Mouse (Mus musculus) c-Kit-positive CD71-positive TER-119-negative erythroid progenitor cells, embryonic 14.5 days (primary cell): ENCODE results near the gene Fkbp4.

Experiments
- DNase-seq: peaks from one replicate; pipeline ENCODE4 v3.0.0-alpha.2; 2013; ENCODE audit warnings: low read depth

Gene Fkbp4

DNA sequence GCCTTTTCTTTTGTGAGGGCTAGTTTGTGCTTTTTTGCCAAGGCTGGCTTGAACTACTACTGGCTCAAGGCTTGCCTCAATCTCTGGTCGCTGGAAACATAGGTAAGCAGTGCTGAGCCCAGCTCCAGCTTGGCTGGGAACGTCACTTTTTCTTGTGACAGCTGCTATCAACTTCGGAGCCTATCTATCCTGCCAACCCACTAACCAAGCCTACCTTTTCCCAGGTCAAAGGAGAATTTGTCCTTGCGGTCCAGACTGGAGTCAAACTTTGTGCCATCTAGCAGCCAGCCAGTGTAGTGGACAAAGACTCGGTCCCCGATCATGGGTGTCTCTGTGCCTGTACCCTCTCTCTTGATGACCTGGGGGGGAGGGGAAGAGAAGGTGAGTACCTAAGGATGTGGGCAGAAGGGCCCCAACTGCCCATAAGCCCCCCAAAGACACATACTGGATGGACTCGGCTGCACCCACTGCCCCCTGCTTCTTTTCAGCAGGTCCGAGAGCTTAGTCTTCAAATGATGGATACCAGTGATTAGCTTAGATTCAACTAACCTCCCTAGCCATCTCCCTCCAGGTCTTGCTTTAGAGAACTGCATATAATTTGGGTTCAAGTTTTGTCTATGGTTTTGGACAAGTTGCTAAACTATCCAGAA lies 2.0 kb downstream of the Fkbp4 start:
- DNase-seq, result no peak

DNA sequence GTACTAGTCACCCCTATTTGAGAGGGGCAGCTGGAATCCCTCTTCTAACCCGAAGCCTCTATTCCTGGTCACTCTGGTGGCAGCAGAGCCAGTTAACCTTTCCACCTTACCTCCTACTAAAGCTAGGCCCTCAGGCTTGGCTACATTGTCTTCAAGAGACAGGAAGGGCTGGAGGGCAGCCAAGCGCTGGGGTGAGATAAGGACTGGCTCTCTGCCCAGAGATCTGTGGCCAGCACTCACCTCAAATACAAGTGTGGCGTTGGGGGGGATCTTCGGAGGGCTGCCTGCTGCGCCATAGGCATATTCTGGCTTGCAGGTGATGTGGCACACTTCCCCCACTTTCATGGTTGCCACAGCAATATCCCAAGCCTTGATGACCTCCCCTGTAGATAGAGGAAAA lies 3.0 kb downstream of the Fkbp4 start:
- DNase-seq, result no peak

DNA sequence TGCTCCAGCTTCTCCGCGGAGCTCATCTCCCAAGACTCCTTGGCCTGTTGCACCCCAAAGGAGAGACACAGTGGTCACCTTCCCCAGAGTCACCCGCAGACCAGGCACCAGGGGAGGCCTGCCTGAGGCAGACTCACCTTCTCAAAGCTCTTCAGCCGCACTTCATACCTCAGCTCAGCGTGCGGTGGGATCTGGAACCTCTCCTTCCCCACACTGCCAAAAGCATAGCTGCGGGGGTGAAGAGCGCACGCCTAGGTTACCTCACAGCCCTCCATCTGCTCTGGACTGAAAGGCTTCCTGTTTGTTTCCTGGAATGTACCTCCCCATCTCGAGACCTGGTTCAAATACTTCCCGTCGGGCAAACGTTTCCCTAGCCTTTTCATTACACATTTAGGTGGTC lies 4.9 kb downstream of the Fkbp4 start:
- no peak for DNase-seq

DNA sequence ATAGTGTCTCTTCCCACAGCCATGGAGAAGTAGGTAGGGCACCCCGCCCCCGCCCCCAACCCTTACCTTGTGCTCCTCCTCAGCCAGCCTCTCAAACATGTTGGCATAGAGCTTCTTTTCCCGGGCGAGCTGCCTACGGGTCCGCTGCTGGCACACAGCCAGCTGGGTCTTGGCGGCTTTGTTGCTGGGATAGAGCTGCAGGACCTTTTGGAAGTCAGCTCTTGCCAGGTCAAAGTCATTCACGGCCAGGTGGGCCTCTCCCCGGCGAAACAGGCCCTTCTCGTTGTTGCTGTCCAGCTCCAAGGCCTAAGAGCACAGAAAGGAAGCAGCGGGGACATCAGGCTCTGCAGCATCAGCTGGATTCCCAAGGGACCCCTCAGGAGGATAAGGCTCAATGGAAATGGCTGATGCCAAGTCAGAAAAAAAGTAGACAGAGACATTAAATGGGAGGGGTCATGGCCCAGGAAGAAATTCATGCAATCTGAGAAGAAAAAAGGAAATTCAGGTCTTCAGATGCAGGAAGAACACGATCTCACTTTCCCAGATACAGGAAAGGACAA lies 6.0 kb downstream of the Fkbp4 start:
- no peak for DNase-seq

DNA sequence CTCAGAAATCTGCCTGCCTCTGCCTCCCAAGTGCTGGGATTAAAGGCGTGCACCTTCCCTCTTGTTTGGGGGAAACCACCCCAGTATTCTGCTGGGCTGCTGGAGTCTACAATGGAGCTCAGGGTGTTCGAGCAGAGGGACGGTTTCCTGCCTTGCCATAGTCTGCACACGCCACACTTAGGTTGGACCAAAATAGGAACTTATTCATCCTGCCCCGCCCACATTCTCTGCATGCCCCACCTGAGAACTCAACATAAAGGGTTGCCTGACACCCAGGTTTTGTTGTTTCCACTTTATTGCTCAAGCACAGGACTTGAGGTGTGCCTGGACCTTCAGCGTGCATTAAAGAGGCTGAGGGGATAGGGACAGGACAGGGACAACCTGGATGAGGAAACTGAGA lies 8.7 kb downstream of the Fkbp4 start:
- no peak for DNase-seq

DNA sequence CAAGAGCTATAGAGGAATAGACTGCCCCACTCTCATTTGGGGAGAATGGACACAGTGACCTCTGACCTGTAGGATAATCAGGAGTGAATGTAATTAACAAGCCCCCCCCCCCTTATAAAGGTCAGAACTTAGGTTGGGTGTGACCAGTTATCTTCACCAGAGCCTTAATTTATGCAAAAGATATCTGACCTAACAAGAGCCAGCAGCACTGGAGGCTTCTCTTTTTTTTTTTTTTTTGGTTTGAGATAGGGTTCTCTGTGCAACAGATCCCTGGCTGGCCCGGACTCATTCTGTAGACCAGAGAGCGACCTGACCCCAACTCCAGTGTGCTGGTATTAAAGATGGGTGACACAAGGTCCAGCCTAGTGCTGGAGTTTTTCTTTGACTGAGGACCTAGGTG lies 9.2 kb downstream of the Fkbp4 start:
- no peak for DNase-seq

DNA sequence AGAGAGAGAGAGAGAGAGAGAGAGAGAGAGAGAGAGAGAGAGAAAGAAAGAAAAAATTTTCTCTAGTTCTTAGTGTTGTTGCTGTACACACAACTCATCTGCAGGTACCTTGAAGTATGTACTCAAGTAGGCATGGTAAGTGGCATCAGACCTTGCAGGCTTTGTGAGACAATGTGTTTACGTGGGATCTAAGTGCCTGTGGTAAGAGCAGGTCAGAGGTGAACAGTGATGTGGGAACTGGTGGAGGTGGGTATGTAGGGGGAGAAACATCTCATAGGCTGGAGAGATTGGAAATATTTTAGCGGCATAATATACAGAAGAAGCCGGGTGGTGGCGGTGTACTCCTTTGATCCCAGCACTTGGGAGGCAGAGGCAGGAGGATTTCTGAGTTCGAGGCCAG lies 10.9 kb downstream of the Fkbp4 start:
- DNase-seq, result no peak

DNA sequence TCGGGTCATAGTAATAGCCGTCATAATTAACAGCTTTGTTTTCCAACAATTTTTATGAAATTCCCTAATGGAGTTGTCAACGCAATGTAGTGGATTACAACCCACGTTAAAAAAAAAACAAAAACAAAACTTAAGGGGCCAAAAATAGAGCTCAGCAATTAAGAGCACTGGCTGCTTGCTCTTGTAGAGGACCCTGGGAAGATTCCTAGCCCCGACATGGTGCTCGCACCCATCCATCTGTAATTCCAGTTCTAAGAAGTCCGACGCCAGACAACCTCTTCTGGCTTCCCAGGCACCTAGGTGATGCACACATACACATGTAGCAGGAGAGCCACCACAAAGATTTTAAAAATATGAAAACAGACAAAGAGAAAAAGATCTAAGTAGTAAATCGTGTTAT lies 13.4 kb downstream of the Fkbp4 start:
- DNase-seq, result no peak

DNA sequence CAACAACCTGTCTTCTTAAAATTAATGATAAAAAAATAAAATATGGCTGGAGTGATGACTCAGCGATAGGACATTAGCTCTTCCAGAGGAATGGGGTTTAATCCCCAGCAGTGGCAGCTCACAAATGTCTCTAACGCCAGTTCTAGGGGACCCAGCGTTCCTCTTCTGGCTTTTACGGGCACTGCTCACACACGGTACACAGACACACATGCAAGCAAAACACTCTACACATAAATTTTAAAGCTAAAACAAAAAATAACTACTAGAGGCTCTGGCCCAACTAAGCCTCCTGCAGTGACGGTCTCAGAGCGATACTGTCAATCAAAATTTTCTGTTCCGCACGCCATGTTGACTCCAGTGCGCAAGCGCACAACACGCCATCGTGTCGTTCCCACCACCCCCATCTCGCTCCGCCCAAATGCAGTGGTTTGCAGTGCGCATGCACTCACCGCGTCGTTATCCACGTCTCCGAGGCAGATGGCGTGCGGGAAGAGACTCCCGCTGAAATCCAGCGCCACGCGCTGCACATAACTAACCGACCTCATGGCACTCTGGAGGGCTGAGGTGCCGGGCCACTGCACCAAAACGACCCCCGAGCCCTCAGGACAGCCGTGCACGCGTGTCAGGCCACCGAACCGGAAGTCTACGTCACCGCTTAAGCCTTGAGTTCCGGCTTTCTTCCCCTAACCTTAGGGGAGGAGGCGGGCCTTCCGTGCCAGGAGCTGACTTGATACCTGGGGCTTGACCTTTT lies 14.0 kb downstream of the Fkbp4 start, which contains the start of gene Itfg2:
Itfg2 (minus strand) TSS at position 663 of the 751 bp plus-strand sequence.
- DNase-seq, result peak; percentile 95

DNA sequence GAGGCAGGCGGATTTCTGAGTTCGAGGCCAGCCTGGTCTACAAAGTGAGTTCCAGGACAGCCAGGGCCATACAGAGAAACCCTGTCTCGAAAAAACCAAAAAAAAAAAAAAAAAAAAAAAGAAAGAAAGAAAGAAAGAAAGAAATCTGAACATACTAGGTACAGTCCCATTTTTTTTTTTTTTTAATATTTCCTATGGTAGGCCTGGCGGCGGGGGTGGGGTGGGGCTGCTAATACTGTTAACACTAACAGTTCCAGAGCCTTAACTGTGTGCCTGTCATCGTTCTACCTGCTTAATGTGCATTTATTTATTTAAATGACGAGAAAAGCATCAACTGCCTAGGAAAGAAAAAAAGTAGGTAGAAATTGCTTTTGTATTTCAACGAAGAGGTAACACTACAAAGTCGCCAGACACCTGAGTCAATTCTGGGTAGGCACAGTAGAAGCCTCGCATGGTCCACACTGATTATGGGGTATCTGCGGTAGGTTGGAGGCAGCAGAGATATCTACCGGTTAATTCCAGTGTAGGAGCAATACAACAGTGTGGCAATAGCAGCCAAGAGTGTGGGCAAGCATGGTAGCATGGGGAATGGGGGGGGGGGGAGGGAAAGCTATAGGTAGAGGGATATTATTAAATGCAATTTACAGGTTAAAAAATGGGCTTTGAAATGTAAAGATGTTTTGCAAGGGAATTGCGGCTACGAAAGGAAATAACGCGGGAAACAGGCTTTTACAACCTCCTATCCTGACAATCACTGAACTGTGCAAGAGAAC lies 14.8 kb downstream of the Fkbp4 start:
- peak; percentile 65 for DNase-seq

DNA sequence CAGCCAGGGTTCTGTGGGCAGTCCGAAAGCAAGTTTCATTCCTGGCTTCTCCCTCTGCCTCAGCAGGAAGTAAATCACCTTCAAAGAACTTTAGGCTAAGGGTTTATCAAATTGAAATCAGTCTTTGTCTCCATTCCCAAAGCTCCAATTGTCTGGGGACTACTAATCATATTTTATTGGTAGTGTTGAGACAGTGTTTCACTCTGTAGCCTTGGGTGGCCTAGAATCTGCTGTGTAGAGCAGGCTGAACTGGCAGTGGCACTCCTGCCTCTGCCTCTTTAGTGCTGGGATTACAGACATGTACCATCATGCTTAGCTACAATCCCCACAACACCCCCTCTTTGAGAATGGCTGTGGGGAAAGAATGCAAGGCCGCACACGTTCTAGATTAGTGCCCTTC lies 17.0 kb downstream of the Fkbp4 start:
- DNase-seq, result no peak

DNA sequence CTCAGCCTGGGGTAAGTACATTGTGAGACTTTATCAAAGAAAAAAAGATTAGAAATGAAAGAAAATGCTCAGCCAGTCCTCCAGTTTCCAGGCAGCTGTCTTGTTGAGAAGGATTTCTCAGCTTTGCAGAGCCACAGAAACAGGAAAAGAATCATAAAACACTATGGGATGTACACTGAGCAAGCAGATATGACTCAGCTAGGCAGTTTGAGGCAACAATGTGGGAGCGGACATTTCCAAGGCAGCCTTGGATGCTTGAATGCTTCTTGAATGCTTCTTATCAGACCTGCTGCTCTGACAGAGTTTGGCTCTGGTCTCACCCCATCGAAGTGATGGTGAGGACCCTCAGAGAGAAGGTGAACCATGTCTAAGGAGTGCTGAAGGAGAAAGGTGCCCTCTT lies 17.4 kb downstream of the Fkbp4 start:
- no peak for DNase-seq

DNA sequence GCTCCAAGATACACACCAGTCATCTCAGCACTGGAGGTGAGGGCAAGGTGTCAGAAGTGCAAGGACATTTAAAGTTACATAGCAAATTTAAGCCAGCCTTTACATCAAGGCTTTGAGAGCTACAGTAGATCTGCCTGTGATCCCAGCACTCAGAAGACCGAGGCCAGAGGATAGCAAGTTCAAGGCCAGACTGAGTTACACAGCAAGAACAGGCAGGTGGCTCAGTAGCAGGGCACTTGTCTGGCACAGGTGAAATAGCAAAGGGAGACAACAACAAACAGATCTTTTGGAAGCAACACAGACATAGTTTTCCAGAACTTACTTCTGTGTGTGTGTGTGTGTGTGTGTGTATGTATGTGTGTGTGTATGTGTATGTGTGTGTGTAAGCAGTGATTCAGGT lies 20.4 kb downstream of the Fkbp4 start:
- DNase-seq, result no peak

DNA sequence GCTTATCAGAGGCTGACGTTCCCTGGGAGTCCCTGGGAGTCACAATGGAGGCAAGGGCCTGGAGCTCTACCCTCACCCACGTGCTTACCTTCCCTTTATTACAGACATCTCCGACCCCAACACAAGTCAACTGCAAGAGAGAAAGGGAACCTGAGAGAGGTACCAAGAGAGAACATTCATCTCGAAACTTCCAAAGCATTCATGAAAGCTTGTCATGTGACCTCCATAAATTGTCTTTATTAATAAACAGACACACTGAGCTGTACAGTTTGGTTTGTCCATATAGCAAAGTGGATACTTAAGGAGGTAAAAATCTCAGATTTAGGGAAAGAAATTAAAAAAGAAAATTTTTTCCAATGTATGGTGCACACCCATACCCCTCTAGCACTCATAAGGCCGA lies 22.3 kb downstream of the Fkbp4 start:
- no peak for DNase-seq

DNA sequence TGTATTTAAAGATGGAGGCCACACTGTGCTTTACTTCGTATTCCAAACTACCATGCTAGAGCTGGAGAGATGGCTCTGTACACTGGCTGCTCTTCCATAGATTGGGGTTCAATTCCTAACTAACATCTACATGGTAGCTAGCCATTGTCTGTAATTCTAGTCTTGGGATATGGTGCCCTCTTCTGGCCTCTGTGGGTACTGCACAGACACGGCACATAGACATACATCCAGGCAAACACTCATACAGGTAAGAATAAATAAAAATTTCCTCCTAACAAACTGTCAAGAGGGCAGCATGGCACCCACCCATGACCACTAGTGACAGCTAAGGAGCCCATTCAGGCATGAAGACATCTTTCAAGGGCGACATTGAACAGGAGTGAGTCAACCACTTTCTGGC lies 27.4 kb downstream of the Fkbp4 start:
- DNase-seq, result peak; percentile 57

DNA sequence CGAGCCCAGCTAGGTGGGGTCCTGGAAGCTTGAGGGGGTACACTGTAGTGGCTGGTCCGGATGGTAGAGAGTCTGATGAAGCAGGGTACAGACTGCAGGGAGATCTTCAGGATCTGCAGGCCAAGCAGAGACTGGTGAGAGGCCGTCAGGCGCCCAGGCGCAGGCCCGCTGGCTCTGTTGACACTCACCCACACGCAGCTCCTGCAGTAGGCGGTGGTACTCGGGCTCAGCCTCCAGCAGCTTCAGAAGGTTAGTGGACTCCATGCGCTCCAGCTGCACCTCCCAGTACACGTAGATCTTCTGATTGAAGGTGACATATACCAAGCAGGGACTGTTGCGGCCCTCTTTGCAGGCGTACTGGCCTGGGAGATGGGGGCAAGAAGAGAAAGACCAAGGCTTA lies 28.2 kb downstream of the Fkbp4 start:
- DNase-seq, result no peak

DNA sequence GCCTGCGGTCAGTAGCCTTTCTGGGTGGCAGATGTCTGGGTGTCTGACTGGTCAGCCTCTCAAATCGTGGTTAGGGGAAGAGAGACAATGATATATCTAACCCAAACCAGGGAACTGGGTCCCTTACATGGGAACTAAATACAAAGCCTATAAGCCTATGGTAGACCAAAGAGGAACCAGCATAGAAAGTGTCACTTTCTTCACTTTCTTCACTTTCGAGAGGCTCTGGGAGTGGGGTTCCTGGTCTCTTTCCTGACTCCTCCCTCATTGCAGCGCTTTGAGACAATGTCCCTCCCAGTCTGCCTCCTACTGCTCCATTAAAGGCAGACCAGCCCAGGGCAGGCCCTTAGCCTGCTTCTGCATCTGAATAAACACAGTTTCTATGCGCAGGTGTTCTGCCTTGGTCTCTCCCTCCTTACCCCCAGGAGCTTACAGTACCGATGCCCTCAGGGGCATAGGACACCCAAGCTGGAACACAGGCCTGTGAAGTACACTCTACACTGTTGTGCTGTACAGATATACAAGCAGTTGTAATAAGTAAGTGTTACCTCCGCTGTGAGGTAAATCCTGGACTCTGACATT lies 29.8 kb downstream of the Fkbp4 start:
- DNase-seq, result no peak

DNA sequence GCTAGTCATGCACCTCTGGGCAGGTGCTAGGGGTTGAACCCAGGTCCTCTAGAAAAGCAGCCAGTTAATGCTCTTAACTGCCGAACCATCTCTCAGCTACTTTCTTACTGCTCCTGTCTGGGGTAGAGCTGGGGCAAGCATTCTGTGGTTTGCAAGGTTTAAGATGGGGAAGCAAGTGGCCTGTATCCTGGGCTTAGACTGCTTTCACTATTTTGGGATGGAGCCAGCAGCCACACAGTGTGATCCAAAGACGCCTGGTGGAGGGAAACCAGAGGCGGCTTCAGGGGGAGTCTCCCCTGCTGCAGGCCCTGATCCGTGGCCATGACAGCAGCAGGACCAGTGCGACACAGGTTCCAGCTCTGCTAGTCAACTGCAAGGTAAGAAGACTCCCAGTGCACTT lies 33.8 kb downstream of the Fkbp4 start:
- DNase-seq, result no peak

DNA sequence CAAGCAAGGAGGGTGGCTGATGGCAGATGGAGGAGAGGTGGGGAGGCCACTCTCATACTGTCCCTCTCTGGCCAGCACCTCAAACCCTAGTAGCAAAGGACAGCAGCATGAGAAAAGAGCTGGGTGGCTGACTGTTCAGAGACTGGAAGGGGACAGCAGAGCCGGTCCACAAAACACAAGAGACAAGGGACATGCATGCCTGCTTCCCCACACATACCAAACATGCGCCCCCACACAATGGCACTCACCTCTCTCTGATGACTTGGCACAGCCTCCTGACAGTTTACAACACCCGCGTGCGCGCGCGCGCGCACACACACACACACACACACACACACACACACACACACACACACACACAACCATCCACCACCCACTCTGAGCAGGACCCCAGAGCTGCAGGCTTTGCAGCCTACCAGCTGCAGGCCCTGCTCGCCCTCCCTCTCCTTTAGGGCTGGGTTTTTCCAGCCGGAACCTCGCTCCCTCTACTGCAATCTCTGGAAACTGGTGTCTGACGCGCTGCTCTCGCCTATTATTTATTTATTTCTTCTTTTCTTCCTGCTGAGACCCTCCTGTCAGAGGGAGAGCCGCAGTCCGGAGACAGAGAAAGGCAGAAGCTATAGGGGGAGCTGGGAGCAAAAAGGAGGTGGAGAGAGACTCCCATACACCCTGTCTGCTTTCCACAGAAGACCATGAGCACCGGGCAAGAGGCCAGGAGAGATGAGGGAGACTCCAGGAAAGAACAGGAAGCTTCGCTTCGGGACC lies 38.9 kb downstream of the Fkbp4 start:
- DNase-seq, result no peak

DNA sequence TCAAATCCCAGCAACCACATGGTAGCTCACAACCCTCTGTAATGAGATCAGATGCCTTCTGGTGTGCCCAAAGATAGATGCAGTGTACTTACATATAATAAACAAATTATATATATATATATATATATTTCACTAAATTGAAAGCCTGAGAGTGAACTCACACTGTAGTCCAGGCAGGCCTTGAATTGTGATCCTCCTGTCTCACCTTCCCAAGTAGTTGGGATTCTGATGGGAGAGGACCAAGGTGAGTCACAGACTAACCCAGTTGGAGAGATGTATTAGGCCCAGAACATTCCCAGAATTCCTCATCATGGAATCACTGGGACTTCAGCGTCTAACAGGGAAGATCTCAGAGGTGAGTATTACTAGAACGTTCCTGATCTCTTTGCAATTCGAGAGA lies 39.5 kb downstream of the Fkbp4 start, which contains the start of gene Nrip2:
Nrip2 (plus strand) TSS at position 301 of the 400 bp plus-strand sequence.
- no peak for DNase-seq

DNA sequence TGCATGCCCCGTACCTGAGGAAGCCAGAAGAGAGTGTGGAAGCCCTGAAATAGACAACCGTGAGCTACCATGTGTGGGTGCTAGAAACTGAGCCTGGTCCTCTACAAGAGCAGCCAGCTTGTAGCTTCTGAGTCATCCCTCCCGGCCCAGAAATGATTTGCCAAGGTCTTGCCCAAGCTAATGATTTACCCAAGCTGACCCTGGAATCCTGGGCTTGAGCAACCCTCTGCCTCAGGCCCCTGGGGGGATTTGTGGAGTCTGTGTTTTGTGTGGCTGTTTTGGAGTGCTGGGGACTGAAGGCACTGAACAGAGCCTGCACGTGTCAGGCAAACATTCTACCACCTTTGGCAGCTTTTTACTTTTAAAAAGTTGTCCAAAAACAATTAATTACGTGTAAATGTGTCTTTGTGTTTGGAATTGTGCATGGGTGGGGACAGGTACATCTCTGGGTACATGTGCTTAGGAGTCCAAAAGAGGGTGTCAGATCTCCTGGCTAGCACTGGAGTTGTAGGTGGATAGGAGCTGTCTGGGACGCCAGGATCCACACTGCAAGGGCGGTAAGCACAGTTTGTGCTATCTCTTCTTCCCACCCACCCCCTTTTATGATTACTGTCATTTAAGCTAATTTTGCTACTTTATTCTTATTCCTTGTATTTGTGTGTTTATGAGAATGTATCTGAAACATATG lies 40.8 kb downstream of the Fkbp4 start:
- no peak for DNase-seq
